Mouse (Mus musculus) c-Kit-negative CD71-positive TER-119-positive erythroid progenitor cells, embryonic 14.5 days (primary cell): ENCODE measurements at regions not wholly inside any gene's neighbourhood (a gene's known extent, or its start where the extent isn't known, plus 50 kb on each side); places are given as distances from the start of the nearest gene placed in this dataset.

Experiments used
- DNase-seq: peaks from one replicate; pipeline ENCODE4 v3.0.0-alpha.2; 2013; ENCODE audit warnings: low read depth, low spot score

- DNase-seq = peak; percentile 12
Observed at GRCm38 (mm10) chr5:67155582-67155981, 56.5 kb upstream of the Phox2b start.

DNA sequence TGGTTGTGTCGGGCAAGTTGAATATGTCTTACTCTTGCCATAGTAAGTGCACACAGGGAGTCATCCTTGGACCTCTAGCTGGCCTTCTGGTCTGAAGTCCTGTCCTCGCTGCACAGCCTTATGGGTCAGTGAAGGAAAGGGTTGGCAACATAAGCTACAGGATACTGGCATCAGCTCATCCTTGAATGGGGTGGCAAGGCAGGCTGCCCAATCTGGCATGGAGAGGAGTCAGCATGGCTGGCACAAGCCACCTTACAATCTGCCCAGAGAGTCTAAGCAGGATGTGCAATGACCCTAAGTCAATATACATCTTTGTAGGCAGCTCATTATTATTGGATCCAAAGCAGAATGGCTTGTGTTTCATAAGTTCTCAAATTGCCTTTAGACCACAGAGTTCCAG is 57.8 kb upstream of the Phox2b start:
- no peak for DNase-seq

DNA sequence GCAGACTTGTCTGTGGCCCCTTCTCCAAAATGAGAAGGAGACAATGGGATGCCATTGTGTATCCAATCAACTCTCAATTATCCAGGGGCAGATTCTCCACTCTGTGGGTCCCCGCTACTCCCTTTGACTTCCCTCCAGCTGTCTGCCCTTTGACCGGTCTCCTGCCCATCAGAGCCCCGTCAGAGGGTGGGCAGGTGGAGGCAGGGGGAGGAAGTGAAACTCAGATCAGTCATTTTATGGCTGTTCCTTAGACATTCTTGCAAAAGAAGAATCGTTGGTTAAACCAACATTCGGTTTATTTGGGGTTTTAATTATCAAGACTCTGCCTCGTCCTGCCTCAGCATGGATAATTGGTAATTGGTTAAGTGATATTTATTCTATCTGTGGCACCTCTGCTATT is 77.7 kb upstream of the Phox2b start:
- DNase-seq = no peak

DNA sequence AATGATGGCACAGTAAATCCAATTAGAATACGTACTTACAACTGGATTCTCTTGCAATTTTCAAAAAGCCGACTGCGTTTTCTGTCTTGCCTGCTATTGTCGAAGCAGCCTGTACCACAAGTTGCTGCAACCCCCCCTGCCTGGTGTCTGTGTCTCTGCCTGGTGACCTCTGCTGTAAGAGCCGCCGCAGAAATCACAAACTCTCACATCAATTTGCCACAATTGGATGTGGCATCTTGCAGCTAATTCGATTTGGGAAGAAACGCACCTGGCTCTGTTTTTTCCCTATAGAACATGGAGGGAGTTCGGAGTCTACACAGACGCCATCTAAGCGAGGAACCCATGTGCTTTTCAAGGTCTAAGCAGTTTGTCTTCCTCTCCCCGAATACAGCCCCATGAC is 80.1 kb upstream of the Phox2b start:
- no peak for DNase-seq

DNA sequence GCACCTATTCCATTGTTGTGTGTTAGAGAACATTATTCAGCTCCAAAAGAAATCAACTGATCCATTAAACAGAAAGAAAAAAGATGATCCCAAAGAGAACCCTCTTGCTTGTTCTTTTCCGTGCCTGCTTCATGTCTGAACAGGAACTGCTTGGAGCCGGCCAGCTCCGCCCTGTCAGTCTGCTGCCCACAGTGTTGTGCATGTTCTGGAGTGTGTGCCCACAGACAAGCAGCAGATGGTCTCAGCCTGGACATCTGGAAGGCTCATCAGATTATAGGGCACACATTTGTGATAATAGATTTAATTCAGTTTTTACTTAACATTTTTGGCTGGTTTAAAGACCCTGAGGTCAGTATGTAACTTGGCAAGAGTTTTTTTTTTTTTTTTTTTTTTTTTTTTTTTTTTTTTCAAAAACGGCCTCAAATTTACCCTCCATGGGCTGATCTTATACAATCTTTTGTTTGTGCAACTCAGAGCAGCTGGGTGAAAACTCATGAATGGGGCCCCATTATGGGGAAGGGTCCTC is 70.9 kb upstream of the Tmem33 start:
- no peak for DNase-seq

- no peak for DNase-seq
Observed at GRCm38 (mm10) chr5:67194065-67194464, 66.3 kb upstream of the Tmem33 start.

GRCm38 (mm10) chr5:67205083-67205738 is 55.2 kb upstream of the Tmem33 start:
- DNase-seq = no peak
